Mouse (Mus musculus) kidney, adult 2 months (tissue): Measurements from ENCODE around the gene Ston1.

Experiments
- CTCF ChIP-seq: fragments of 200-500 bp; conservative IDR thresholded peaks from 2 replicates; pipeline ENCODE4 v1.5.1; 2011; ENCODE audit warnings: low read depth, mild to moderate bottlenecking, control low read depth, low read length, moderate library complexity, mixed read lengths; ENCODE audit not compliant: insufficient read depth, insufficient read length
- POLR2A ChIP-seq: fragments of 200-500 bp; IDR thresholded peaks from one replicate; pipeline ENCODE4 v1.6.1; 2011; ENCODE audit warnings: low read depth, low read length, control low read depth

DNA sequence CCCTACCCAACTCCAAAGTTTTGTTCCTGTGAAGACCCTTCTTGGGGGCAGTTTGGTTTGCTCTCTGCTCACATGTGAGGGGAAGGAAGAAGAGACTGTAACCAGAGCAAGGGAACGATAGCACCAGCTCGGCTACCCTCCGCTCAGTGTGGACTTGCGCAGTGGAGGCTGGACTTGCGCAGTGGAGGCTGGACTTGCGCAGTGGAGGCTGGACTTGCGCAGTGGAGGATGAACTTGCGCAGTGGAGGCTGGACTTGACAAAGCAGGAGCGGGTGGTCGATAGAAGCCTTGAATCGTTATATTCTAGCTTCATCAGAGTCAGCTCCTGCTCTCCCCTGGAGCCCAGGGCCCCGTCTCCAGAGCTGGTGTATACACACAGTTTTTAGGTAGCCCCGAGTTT, 27.9 kb downstream of the Ston1 start:
- TF ChIP-seq CTCF (no peak), POLR2A (no peak)
